Mouse (Mus musculus) monocyte, adult 5-6 weeks (primary cell): ENCODE data around the gene Hist1h3a. TPM values are rescaled to one million over a fixed set of nuclear protein-coding genes. Genes with fewer than 3 reads are reported as not detected.
A peak's percentile ranks its signal among the peaks of the same experiment; 100 is the strongest.

Experiments used
- ATAC-seq: fragments of 153-309, 156-312 bp; replicated peaks from 2 replicates; pipeline ENCODE4 v1.8.0; 2017; ENCODE audit warnings: mild to moderate bottlenecking; ENCODE audit not compliant: low TSS enrichment, insufficient number of reproducible peaks, severe bottlenecking, poor library complexity, low FRiP score
- total RNA-seq: library from RNA; stranded (forward); fragments of 200-1000, 200-491, 200-594 nt; gene quantifications from 3 replicates; pipeline ENCODE4 v1.2.3, GENCODE M21; 2017

The Hist1h3a gene
- total RNA-seq, 1 experiment from 2014 or later, result 4.6 TPM

DNA sequence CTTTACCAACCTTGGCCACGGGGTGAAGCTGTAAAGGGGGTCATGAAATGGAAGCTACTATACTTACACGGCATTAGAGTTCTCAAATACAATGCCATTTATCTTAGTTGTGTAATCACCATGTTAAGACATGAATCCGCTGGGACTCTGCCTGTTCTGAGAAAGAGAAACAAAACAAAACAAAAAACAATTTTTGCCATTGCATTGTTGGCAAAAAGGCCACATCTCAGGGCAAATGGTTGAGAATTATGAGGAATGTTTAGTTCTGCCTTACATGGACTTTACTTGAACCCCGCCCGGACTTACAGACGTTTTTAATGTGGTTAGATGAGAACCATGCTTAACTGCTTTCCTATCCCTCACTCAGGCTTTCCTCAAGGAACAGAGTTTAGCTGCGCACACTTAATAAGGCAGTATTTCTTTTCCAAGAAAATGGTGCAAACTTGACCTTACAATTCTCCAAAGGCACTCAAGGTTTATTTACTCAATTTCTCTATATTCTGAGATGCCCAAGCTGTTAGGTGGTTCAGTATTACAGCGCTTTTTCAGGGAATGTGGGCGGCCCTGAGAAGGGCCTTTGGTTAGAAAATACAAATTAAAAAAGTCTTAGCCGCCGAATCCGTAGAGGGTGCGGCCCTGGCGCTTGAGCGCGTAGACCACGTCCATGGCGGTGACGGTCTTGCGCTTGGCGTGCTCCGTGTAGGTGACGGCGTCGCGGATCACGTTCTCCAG, 1.8 kb downstream of the Hist1h3a start:
- ATAC-seq, result no peak

DNA sequence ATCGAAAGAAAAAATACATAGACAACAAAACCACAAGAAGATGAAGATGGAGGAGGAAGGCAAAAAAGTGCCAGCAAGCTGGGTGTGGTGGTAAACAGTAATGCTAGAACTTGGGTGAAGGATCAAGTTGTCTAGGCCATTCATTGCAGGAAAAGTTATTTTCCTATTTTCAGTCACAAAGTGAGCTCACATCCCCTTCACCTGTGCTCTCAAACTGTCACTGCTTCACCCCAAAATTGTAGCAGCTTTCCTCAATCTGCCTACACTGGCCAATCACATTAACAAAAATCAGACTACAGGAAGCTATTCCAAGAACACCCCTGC, 2.3 kb downstream of the Hist1h3a start:
- no peak for ATAC-seq

DNA sequence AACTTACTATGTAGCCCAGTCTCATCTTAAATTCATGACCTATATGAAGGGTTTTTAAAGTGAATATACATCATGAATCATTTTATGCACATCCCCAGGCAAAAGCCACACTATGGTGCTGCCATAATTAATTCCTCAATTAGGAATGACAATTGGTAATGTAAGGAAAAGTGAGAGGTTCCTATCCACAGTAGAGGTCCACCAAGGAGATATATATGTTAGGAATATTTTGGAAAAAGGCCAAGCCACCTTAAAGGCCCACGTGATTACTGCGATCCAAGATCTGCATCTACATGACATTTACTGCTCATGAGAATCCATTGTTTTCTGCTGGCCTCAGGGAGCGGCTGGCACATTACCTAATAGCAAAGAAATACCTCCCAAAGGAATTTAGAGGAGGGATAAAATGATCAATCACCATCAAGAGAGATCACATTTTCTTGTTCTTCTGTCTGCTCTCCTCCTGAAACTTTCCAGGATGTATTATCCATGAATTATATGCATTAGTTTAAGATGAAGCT, 2.9 kb downstream of the Hist1h3a start:
- no peak for ATAC-seq

DNA sequence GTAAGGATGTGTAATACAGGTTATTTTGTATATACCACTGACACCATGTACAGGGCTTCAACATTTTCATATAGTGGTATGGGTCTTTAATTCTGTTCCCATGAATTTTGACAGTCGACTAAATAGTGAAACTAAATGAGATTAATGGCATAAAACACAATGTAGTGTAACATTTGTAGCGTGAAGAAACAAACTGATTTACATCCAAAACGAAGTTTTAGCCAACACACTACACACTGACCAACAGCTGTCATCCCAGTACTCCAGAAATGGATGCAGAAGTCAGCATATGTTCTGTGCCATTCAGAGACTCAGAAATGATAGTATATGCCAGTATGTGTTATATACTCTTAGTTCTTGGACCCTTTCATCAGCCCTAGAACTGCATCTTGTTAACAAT, 4.3 kb downstream of the Hist1h3a start:
- no peak for ATAC-seq

DNA sequence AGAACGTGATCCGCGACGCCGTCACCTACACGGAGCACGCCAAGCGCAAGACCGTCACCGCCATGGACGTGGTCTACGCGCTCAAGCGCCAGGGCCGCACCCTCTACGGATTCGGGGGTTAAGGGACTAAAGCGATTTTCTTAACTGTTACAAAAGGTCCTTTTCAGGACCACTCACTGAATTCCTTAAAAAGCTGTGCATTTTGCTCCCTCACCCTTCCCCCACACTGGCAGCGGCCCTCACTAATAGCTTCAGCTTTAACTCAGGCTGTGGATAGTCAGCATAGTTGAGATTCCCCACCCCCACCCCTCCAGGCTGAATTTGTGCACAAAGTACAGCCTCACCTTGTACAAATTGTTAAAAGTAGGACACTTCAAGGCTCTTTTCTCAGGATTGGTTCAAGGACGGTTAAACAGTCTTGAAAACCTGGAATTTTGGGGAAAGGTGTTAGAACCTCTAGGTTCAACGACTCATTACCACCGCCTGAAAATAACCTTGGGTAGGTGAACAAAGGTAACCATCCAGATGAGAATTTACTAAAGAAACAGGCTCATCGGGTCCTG, 4.9 kb downstream of the Hist1h3a start:
- no peak for ATAC-seq

DNA sequence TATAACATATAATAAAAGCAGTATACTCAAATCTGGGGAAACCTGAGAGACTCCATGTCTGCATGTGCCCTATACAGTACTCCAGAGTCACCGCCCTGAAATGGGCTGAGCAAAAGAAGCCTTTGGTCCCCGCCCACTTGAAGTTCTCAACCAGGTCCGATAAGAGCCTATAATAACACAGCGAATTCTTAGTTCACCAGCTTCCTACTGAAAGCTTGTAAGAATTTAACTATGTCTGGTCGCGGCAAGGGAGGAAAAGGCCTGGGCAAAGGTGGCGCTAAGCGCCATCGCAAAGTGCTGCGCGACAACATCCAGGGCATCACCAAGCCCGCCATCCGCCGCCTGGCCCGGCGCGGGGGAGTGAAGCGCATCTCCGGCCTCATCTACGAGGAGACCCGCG, 5.4 kb downstream of the Hist1h3a start, which contains the start of gene Hist1h4b:
Gene Hist1h4b, plus strand, starts transcription at position 224 of the 400 bp plus-strand sequence.
- peak; percentile 61 for ATAC-seq

DNA sequence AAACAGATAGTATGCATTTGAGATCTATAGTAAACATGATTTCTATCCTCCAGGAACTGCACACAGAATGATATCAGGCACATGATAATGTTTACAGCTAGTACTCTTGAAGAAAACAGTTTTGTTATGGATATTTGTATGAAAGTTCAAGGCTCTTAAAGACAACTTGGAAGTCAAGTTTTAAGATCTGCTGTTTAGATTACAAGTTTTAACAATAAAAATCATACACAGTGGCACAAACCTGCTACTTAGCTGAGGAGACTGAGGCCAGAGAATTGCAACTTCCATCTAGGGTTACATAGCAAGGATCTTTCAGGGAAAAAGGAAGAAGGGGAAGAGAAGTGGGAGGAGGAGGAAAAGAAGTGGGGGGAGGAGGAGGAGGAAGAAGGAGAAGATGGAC, 7.2 kb downstream of the Hist1h3a start:
- ATAC-seq, result no peak

DNA sequence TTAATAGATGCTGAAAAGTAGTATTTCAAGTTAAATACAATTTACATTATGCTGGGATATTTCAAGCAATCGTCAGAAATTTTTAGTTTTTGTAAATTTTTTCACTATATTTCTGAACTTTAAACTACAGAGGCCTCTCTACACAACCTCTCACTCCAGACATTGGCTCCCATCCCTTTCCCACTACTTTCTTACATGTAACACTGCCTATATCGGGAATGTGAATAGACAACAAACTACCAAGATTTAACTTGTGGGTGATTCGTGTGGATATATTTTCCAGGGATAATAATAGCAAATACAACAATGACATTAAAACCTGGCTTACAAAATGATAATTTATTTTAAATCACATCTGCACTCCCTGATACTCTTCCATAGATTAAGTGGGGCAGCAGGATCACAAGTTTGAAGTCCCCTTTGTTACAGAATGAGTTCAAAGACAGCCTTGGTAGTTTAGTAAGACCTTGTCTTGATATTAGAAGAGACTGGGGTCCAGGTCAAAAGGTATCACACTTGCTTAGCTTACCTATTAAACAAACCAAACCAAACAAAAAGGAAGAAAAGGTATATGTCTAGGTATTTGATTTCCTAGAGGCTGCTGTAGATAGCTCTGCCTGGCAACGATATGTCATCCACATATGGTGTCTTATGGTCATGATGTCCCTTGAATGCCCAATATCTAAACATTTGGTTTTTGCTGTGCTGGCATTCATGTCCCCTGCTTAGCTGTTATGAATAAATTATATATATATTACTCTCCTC, 8.7 kb downstream of the Hist1h3a start:
- no peak for ATAC-seq

DNA sequence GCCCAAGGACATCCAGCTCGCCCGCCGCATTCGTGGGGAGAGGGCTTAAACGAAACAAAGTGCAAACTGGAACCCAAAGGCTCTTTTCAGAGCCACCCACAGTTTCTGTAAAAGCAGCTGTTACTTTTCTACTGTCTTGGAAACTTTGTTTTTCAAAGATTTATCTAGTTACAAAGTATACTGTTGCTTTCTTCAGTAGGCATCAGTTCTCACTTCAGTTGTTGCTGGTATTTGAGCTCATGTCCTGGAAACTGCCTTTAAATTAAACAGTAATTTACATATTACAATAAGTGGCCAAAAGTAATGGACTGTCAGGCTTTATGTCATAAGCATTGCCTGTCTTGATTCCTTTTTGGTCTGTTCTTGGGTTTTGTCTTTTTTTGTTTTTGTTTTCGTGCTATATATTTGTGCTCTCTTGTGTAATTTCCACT, 9.4 kb downstream of the Hist1h3a start:
- no peak for ATAC-seq

DNA sequence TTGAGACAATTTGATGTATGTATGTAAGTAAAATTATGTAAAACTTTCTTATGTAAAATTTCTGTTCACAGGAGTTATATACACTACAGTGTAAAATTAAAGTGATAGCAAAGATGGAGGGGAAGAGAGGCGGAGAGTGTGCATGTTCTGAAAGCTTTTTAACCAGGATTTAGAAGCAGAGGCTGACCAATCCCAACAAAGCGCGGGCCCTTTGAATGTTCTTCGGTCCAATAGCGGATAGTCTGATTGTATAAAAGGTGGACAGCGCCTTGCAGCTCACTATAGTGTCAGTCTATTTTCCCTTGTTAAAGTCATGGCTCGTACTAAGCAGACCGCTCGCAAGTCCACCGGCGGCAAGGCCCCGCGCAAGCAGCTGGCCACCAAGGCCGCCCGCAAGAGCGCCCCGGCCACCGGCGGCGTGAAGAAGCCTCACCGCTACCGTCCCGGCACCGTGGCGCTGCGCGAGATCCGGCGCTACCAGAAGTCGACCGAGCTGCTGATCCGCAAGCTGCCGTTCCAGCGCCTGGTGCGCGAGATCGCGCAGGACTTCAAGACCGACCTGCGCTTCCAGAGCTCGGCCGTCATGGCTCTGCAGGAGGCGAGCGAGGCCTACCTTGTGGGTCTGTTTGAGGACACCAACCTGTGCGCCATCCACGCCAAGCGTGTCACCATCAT, 10.0 kb downstream of the Hist1h3a start, which contains the start of gene Hist1h3b:
Gene Hist1h3b, plus strand, starts transcription at position 201 of the 675 bp plus-strand sequence.
- peak; percentile 72 for ATAC-seq

DNA sequence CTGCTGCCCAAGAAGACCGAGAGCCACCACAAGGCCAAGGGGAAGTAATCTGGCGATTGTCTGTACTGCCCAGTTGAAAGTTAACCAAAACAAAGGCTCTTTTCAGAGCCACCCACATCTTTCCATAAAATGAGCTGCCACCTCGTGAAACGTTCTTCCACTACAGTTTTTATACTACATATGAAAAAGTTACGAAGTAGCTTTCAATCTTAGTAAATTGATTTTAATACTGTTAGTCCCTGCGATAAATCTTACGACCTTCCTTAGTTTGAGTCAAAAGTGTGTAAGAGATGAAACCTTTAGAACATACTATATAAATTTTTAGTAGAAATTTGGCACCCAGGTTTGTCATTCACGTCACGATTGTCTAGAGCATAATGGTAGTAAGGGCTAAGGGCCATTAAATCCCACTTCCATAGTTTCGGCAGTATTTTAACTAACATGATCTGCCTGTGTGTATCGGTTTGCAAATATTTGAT, 10.7 kb downstream of the Hist1h3a start:
- no peak for ATAC-seq

DNA sequence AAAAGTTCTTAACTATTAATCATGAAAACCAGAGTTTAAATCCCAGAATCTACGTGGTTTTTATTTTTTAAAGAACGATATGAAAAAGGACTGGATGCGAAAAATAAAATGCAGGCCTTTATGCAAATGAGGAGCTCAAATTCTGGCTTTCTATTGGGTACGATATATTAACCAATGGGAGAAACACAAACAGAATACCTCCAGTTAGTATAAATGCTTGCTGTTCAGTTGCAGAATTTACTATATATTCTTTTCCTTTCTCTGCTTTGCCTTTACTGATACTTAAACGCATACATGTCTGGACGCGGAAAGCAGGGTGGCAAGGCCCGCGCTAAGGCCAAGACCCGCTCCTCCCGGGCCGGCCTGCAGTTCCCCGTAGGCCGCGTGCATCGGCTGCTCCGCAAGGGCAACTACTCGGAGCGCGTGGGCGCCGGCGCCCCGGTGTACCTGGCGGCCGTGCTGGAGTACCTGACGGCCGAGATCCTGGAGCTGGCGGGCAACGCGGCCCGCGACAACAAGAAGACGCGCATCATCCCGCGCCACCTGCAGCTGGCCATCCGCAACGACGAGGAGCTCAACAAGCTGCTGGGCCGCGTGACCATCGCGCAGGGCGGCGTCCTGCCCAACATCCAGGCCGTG, 11.2 kb downstream of the Hist1h3a start, which contains the start of gene Hist1h2ab:
Gene Hist1h2ab, plus strand, starts transcription at position 288 of the 639 bp plus-strand sequence.
- ATAC-seq, result 0 out of 2 replicates have a peak, but pooled peaks have one; percentile 33

DNA sequence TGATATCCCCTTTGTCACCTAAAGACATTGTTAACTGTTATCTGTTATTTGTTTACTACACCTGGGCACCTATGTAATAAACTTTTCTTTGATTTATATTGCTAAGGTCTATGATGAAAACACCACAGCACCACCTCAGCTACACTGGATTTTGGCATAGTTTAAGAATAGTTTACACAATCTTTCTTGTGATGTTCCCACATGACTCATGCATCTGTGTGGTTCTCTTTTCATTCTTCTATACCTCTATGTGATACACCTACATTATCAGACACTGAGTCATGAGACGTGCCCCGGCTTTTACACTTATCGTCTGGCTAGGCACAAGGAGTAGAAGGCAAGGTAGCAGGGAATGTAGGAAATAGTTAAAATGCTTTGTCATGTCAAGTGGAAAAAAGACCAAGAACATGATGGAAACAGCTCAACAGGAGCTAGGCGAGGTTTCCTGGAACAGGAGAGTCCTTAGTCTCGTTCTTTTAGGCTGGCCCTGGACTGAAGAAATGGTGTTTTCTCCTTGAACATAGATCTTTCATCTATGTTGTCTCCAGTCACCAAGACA, 12.5 kb downstream of the Hist1h3a start:
- ATAC-seq, result no peak

DNA sequence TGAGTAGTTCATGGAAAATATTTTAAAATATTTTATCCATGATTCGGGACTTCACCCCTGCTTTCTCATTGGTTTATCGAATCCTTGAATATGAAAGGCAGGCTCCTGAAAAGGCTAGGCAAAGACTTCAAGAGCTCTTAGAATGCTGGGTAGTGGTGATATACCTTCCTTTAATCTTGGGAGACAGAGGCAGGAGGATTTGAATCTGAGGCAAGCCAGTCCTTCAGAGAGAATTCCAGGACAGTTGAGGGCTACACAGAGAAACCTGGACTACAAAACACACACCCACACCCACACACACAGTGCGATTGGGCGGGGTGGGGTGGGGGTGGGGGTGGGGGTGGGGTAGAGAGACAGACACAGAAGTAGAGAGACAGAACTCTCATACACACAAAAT, 14.3 kb downstream of the Hist1h3a start:
- ATAC-seq, result no peak

DNA sequence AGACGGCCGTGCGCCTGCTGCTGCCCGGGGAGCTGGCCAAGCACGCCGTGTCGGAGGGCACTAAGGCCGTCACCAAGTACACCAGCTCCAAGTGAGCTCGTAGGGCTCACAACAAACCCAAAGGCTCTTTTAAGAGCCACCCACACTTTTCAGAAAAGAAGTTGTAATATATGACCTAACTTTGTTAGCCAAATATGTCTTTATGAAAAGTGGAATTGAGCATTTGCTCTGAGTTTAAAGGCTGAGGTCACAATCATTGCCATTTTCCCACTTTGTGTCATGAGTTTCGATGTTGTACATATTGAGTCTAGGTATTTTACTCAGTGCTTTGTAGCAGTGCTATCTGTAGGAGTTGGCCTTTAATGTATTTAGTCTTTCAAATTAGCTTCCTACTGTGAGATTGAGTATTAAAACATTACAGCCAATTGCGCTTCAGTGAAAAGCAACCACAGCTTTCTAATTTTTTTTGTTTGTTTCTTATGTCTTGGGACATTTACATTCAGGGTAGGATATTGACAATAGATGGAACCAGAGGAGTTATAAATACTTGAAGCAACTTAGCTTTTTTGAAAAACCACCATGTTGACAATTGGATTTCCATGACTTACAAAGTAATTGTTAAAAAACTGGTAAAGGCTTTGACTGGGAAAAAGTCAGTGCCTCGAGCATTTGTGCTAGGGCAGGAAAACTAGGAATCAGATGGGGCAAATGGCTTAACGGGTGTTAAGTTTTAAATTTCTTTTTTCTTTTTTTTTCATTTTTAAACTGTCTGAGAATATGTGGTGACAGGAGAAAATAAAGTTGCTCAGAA, 14.9 kb downstream of the Hist1h3a start:
- ATAC-seq, result no peak

DNA sequence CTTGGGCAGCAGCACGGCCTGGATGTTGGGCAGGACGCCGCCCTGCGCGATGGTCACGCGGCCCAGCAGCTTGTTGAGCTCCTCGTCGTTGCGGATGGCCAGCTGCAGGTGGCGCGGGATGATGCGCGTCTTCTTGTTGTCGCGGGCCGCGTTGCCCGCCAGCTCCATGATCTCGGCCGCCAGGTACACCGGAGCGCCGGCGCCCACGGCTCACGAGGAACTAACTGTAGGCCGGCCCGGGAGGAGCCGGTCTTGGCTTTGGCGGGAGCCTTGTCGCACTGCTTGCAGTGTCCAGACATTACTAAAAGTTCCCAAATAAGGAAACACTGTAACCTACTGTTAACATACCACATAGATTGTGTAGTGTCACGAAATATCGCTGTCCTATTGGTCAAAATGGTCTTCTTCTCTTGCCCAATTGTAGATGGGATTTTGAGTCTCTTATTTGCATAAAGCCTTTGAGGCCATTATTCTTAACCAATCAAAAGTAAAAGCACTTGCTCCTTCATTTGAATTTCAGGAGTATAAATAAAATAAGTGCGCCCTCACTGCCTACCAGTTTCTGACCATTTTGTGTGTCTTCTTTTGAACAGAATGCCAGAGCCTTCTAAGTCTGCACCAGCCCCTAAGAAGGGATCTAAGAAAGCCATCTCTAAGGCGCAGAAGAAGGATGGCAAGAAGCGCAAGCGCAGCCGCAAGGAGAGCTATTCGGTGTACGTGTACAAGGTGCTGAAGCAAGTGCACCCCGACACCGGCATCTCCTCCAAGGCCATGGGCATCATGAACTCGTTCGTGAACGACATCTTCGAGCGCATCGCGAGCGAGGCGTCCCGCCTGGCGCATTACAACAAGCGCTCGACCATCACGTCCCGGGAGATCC, 15.7 kb downstream of the Hist1h3a start, which contains the start of gene Hist1h2bb:
Gene Hist1h2bb, plus strand, starts transcription at position 534 of the 880 bp plus-strand sequence.
- peak; percentile 91 for ATAC-seq
